In genomic region chr7:110221586-110222481, GRCm38 (mm10) we compare ENCODE assay signal across 8 mouse cellular contexts. TPM values are rescaled to one million over a fixed set of nuclear protein-coding genes. Genes with fewer than 3 reads are reported as not detected.
DNase-seq lines count a peak whose midpoint lies in the region; ATAC-seq lines count a peak whose summit lies in the region.

Swap70 (plus strand) TSS chr7:110221711.

- H3K27ac ChIP-seq in hindbrain, embryonic 14.5 days: peak within 1 kb of the TSS; percentile 52

- peak; percentile 94 for DNase-seq in NIH3T3 (ENCODE audit: low read depth)
- DNase-seq in cerebellum, postnatal 14 days: peak; percentile 81
- DNase-seq in frontal cortex, postnatal 25 days (ENCODE audit: low spot score in 2 of 2): peak; percentile 32 to 43
- DNase-seq in hindbrain, embryonic 14.5 days (ENCODE audit: low spot score): peak; percentile 76
- peak; percentile 52 to 66 for DNase-seq in layer of hippocampus, postnatal 36 days
- DNase-seq in lung, postnatal 36 days: peak; percentile 94
- peak; percentile 93 for DNase-seq in retina, postnatal 1 day
- peak; percentile 82 to 84 for DNase-seq in urinary bladder, adult 18-20 months (ENCODE audit: low spot score in 2 of 2)

- H3K36me3 ChIP-seq in hindbrain, embryonic 14.5 days (replicated peaks; ENCODE audit: control insufficient read depth, insufficient read depth): no peaks in the 10 kb centered on the region

- H3K4me2 ChIP-seq in hindbrain, embryonic 14.5 days (replicated peaks): peak within 1 kb of the TSS; percentile 96

- peak; percentile 97 for ATAC-seq in hindbrain, embryonic 14.5 days (ENCODE audit: low FRiP score)

- peak within 1 kb of the TSS; percentile 71 for H3K9ac ChIP-seq in hindbrain, embryonic 14.5 days

- WGBS in hindbrain, embryonic 14.5 days: under 1% methylated on average over 72 of the region's 73 CpGs

- 0 out of 2 replicates have a peak, but pooled peaks cover 4% of the 10 kb centered on the region for H3K4me1 ChIP-seq in hindbrain, embryonic 14.5 days (replicated peaks; ENCODE audit: control insufficient read depth, insufficient read depth, low read length)

- H3K4me3 ChIP-seq in hindbrain, embryonic 14.5 days (replicated peaks; ENCODE audit: low read length): peak within 1 kb of the TSS; percentile 76

- H3K27me3 ChIP-seq in hindbrain, embryonic 14.5 days (ENCODE audit: control insufficient read depth, insufficient read depth, low read length): peaks cover 5% of the 10 kb centered on the region; the same call in 1 of the 2 replicates

- no peaks in the 10 kb centered on the region for H3K9me3 ChIP-seq in hindbrain, embryonic 14.5 days (ENCODE audit: control insufficient read depth, low read length)

RNA-seq across cellular contexts. Expression of gene Swap70, which starts in this region (rescaled TPM):
- 10.1 and 12.0 TPM in 2 replicates for polyA plus RNA-seq in hindbrain, embryonic 14.5 days (2014; fragmentation: Nextera tagmentation; extraction: Ambion mirVana)
- total RNA-seq in layer of hippocampus, postnatal 36 days (2021): 10 to 100 TPM; 10.7 TPM

Comparison
In these comparisons a context has a peak if more than half of its experiments do, and no peak if none do; other contexts are left out.
1. Peak in every context shown above with its lines: DNase-seq, ATAC-seq, H3K4me3 ChIP-seq and H3K27ac ChIP-seq.
2. DNase-seq: peak in every context shown above with its lines; median percentile 94 in NIH3T3; 94 in lung, postnatal 36 days; 93 in retina, postnatal 1 day; 83 in urinary bladder, adult 18-20 months; 81 in cerebellum, postnatal 14 days; 76 in hindbrain, embryonic 14.5 days; 59 in layer of hippocampus, postnatal 36 days; 38 in frontal cortex, postnatal 25 days.